Mouse (Mus musculus) retina, postnatal 1 day (tissue): ENCODE data around the gene Oxtr.
A peak's percentile ranks its signal among the peaks of the same experiment; 100 is the strongest.

Source experiments
- DNase-seq: peaks from one replicate; pipeline ENCODE4 v3.0.0-alpha.2; 2012

Gene Oxtr

GRCm38 (mm10) chr6:112487993-112488392, 1.8 kb downstream of the Oxtr start:
- DNase-seq, result no peak

DNA sequence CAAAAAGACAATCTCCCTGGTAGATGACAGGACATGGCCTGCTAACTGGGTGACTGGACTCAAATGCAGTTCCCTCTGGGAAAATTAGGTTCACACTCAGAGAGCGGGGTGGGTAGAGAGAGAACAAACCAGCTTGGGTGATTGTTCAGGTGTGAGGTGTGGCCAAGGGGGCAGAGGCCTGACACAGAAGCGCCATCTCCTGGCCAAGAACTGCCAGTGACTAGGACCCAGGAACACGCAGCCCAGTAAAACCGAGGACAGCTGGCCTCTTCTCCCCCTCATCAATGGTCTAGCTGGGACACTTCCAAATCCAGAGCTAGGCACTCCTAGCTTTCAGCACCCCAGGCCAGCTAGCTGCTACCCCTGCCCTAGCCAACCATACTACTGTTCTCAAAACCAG, 5.4 kb downstream of the Oxtr start:
- DNase-seq, result peak; percentile 49

GRCm38 (mm10) chr6:112479861-112480260, 9.9 kb downstream of the Oxtr start:
- DNase-seq, result no peak

- DNase-seq, result no peak
These were observed 18.1 kb downstream of the Oxtr start for GRCm38 (mm10) chr6:112471644-112472043.

- no peak for DNase-seq
These were observed 23.7 kb downstream of the Oxtr start for GRCm38 (mm10) chr6:112466001-112466400.

GRCm38 (mm10) chr6:112465441-112465840, 24.3 kb downstream of the Oxtr start:
- DNase-seq, result no peak

- no peak for DNase-seq
These were observed 26.4 kb downstream of the Oxtr start for GRCm38 (mm10) chr6:112463331-112463730.

DNA sequence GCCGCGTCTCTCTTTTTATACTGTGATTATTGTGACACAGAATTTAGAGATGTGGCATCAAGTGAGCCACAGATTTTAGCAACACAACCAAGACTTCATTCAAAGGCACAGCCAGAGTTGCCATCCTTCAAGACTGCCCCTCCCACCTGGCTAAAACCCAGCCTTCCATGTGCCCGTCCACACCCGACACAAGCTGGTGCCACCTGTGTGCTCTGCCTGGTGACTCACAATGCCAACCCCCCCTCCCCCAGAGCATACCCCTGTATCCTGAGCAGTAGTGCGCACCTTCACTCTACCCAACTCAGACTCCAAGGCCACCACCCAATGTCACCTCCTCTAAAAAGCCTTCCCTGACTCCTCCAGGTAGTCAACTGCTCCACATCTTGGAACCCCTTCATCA, 28.3 kb downstream of the Oxtr start:
- no peak for DNase-seq

DNA sequence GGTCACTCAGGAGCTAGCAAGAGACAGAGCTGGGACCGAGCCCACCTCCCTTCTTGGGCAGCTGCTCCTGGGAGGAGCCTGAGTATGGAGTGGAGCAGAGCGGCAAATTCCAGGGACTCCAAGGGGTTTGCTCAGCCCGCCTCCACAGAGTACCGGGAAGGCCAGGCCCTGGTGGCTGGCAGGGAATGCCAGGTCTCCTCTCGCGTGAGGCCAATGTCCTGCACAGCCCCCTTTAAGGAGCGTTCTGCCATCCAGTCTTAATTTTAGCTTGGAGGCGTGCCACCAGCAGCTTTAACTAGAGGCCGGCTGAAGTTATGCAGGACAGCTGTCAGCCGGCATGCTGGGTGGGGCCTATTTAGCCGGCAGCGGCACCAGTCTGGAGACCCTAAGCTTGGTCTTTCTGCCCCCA, 30.4 kb downstream of the Oxtr start, which contains the start of gene Cav3:
Gene Cav3, plus strand, starts transcription at position 165 of the 409 bp plus-strand sequence.
- peak; percentile 22 for DNase-seq

- DNase-seq, result no peak
These were observed 44.1 kb downstream of the Oxtr start for GRCm38 (mm10) chr6:112445675-112446074.

GRCm38 (mm10) chr6:112426018-112426732, 63.6 kb downstream of the Oxtr start:
- no peak for DNase-seq

GRCm38 (mm10) chr6:112423746-112424501, 65.8 kb downstream of the Oxtr start:
- no peak for DNase-seq
